Mouse (Mus musculus) adrenal gland, adult (tissue): ENCODE data around the gene Gm20696.
A peak's percentile ranks its signal among the peaks of the same experiment; 100 is the strongest.

Experiments used
- DNase-seq, 2 experiments: peaks; one replicate each; pipeline ENCODE4 v3.0.0; 2022 to 2023; ENCODE audit warnings: low spot score in 1 of 2; ENCODE audit not compliant: inconsistent age in 2 of 2

The Gm20696 gene

DNA sequence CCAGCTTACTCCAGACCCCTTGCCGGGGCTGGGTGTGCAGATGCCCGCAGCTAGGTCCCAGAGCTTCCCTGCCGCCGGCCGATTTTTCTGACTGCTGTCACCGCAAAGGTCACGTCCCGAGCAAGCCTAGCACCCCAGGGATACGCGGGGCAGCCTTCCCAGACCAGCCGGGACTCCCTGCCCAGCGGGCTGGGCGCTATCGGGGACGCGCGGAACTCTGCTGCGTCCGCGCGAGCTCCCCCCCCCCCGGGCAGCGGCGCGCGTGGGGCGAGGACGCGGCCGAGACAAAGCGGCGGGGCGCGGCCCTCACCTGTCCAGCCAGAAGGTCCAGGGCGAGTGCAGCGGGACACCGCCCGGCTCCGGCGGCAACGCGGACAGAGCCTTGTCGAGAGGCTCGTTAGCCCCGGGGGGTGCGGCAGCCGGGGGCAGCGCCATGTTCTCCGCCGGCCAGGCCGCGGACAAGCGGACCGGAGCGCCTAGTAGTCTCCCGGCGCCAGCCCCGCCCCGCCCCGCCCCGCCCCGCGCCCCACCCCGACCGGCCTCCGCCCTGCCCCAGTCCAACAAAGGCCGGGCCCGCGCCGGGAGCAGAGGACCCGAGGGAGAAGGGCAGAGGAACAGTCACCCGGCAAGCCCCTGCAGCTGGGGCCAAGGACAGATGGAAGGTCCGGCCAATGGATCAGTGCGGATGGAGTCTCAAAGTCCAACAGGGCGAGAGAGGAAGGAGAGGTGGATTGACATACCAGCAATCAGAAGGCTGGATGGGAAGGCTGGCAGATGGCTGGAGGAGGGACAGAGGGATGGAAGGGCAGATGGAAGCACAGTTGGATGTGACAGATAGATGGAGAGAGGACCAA, at the start of gene Gm20696, which contains the start of gene Eif4e3:
TSS of gene Gm20696 (minus strand) at position 480 of the 854 bp plus-strand sequence.
TSS of gene Eif4e3 (minus strand) at position 454 of the 854 bp plus-strand sequence.
- DNase-seq, result peak; percentile 65 to 88

DNA sequence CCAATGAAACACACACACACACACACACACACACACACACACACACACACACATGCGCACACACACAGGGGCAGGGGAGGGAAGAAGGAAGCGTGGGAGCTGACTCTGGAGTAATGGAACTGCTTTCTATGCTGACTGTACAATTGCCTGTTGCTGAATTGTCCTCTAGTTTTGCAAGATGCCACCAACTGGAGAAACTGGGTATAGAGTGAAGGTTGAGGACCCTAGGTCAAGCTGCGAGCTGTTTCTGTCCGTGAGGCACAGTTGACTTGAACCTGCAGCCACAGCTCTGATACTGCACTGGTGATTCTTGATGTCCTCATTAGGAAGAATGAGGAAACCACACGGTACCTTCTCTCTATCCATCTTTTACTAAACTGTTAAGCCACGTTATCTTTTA, 49.3 kb upstream of the Gm20696 start:
- no peak for DNase-seq

DNA sequence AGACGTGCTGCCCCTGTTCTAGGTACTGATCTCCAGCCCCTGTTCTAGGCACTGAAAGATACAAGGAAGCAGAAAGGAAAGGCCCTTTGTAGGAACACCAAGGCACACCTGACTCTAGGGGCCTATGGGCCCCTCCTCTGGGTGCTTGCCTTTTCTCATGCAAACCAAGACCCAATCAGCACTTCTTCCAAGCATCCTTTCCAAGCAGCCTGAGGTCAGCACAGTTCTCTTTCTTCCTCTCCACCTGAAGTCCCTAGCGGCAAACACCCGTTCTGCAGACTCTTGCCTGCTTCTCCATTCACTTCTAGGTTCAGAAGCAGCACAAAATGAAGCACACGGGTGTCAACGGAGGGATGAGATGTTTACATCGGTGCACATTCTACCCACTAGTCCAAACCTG, 48.6 kb upstream of the Gm20696 start:
- DNase-seq, result no peak

DNA sequence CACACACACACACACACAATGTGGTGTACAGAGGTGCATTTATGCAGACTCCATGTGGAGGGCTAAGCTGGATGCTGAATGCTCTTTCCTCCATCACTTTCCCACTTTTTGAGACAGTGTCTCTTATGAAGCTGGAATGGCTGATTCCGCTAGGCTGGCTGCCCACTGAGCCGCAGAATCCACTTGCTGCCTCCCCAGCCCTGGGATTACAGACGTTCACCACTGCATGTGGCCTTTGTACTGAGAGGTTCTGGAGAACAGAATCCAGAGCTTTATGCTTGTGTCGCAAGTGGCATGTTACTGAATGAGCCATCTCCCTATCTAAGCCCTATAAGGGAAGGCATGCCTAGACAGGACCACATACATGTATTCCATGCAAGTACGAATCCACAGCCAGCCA, 46.7 kb upstream of the Gm20696 start:
- DNase-seq, result no peak

DNA sequence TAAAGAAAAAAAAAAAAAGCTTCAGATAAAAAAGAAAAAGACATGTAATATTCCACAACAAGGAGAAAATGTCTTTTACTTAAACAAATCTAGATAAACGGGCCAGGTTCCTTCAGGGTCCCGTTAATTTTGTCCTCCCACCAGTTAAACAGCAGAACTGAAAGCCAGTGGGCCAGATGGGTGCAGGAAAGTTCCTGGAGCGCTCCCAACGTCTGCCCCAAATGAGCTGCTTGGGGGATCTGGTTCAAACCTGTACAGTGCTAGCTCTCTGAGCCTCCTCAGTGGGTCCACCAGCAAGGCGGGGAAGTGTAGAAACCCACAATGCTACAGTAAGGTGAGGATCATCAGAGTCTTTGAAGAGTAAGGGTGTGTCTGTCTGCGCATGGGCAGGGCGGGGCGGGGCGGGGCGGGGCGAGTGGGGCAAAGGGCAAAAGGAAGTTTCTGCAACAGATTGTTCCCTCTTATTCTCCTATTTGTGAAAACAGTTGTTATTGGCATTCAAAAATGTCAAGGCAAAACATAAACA, 45.0 kb upstream of the Gm20696 start:
- DNase-seq, result no peak

DNA sequence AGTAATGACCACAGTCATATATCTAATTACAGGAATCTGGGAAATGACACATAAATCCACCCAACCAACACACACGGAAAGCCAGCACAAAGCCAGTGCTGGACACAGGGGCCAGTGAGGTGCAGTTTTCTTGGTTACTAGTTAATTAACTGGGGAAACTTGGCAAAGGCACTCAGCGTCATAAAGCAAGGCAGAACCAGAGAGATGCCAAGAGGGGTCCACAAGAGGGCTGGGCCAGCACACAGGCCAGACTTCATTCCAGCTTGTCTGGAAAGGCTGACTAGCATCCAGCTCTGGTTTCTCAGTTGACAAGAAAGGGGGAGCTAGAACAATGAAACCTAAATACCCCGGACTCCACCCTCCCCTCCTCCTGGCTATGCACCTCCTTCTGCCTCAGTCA, 33.9 kb upstream of the Gm20696 start:
- no peak for DNase-seq

DNA sequence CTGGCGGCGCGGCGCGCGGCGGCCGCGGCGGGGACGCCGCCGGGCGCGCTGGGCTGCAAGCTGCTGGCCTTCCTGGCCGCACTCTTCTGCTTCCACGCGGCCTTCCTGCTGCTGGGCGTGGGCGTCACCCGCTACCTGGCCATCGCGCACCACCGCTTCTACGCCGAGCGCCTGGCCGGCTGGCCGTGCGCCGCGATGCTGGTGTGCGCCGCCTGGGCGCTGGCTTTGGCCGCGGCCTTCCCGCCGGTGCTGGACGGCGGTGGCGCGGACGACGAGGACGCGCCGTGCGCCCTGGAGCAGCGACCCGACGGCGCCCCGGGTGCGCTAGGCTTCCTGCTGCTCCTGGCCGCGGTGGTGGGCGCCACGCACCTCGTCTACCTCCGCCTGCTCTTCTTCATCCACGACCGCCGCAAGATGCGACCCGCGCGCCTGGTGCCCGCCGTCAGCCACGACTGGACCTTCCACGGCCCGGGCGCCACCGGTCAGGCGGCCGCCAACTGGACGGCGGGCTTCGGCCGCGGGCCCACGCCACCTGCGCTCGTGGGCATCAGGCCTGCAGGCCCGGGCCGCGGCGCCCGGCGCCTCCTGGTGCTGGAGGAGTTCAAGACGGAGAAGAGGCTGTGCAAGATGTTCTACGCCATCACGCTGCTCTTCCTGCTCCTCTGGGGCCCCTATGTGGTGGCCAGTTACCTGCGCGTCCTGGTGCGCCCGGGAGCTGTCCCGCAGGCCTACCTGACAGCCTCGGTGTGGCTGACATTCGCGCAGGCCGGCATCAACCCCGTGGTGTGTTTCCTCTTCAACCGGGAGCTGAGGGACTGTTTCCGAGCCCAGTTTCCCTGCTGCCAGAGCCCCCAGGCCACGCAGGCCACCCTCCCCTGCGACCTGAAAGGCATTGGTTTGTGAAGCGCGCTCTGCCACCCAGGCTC, 26.6 kb upstream of the Gm20696 start:
- peak; percentile 23 to 35 for DNase-seq

DNA sequence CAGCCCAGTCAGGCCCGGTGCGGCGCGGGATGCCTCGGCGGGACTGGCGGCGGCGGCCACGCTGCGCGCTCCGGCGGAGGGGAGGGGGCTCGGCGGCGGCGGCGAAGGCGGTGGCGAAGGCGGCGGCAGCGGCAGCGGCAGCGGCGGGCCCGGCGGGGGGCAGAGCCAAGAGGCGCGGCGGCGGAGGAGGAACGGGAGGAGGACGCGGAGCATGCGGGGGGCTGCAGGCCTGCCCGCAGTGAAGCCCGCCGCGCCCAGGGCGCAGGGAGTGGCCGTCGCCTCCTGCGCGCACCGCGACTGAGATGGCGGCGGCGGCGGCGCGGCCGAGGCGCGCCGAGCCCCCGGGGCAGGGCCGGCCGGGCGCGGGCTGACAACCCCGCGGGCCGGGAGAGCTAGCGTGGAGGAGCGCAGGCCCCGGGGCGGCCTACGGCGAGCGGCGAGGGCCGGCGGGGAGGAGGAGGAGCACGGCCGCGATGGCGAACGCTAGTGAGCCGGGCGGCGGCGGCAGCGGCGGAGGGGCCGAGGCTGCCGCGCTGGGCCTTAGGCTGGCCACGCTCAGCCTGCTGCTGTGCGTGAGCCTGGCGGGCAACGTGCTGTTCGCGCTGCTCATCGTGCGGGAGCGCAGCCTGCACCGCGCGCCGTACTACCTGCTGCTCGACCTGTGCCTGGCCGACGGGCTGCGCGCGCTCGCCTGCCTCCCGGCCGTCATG, 25.8 kb upstream of the Gm20696 start, which contains the start of gene Gpr27:
TSS of gene Gpr27 (plus strand) at position 474 of the 710 bp plus-strand sequence.
- DNase-seq, result peak; percentile 11 to 69

DNA sequence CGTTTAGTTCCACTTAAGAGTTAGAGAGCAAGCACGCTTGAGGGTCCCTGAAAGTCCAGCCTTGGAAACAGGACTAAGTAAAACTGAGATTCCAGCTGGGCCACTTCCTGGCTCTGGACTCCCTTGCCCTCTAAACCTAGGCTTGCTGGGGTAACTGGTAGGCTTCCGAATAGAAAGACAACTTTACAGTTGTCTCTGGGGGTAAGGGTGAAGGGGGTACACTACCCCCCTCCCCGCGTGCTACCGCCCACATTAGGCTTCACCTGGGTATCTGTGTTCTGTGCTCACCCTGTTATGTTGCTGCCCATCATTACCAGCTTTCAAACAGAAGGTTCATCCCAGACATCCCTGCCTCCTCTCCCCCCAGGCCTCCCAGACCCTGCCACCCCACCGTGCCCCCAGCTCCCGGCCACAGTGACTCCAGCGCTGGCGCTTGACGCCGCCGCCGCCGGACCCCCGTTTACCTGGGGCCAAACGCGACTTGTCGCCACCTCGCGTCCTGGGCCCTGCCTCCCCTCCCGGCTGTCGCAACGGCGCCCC, 25.1 kb upstream of the Gm20696 start:
- peak in 1 of 2 experiments; percentile 29 for DNase-seq

DNA sequence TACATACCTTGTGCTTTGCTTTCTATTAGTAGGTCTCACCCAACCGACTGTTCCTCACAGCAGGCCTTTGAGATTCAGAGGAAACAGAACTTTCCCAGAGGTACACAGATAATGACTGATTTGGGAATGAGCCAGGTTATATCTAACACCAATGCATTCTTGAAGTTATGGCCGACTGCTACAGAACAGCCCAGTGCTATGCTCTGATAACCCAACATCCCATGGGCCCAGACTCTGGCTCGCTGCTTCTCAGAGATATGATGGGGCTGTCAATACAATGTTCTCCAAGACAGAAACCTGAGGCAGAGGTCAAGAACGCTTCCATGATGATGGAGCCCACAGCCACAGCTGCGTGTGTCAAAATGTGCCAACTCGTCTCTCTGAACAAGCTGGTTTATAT, 21.9 kb upstream of the Gm20696 start:
- DNase-seq, result no peak

DNA sequence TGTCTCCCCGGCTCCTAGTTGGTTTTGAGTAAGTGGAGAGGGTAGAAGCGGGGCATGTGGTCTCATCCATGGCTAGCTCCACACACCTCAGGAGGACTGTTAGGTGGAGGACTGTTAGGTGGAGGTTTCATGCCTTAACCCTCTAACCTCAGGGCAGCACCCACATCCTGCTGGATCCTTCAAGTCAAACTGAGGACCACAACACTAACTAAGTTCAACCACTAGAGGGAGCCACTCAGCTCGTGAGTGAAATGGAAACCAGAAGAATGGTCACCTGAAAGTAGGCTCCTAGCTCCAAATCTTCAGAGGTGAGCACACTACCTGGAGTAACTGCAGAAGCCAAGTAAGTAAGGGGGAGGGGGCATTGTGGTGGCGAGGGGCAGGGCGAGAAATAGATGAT, 18.3 kb upstream of the Gm20696 start:
- DNase-seq, result peak in 1 of 2 experiments; percentile 53

DNA sequence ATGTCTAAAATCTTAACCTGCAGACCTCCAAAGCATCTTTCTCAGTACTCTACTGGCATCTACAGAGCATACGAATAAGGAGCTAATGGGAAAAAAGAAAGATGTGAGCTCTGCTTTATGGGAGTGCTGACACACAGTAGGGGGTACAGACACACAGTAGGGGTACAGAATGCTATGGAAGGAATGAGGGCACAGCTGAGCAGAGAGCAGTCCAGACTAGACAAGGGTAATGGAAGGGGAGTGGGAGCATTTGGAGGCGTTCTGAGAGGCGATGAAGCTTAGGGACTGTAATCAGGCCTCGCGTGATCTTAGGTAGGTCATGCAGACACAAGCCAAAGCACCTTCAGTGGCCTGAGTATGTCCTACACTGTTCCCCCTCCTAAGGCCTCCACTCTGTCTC, 17.4 kb upstream of the Gm20696 start:
- DNase-seq, result no peak

DNA sequence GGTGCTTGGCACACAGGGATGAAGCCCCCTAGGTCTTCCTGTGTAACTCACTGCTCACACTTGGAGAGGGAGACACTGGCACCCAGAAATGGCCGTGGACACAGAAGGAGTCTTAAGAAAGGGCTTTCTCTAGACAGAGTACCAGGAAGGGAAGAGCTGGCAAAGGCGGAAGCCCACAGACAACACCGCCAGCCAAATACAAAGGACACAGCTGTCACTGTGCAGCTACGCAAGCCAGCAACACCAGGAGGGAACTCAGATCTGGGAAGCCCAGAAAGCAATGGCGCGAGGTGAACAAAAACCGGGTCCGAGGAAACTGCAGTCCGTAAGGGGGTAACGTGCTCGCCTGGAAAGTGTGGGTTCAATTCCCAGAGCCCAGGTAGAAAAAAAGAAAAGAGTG, 11.5 kb upstream of the Gm20696 start:
- no peak for DNase-seq

DNA sequence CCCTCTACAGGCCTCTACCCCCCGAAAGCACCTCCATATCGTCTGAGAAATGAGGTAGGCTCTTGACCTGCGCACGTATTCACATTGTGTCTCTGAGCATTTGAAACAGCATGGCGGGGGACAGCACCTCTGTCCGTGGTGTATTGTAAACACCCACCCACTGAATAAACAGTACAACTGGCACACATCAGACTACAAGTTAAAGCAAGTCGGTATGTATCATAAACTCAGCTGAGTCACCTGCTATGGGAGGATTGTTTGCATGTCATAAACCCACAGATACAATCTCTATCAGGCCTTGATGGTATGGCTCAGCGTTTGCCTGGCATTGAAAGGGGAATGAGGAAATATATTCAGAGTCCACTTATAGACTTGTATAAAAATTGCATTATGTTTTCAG, 10.7 kb upstream of the Gm20696 start:
- DNase-seq, result no peak

DNA sequence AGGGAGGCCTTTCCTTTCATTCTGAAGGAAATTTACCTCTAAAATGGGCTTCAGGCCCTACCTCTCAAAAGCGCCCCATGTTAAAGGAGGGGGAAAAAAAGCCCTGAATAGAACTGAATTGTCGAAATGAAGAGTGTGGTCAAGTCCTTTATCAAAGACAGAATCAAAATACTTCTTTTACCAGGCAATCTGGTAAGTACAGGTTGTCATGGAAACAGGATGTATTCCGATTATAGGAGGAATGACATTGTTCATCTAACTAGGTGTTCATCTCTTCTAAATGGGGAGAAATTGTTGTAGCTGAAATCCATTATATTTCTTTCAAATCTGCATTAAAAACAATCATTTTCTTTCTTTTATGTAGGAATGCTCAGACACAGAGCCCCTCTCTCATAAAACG, 7.9 kb upstream of the Gm20696 start:
- no peak for DNase-seq

DNA sequence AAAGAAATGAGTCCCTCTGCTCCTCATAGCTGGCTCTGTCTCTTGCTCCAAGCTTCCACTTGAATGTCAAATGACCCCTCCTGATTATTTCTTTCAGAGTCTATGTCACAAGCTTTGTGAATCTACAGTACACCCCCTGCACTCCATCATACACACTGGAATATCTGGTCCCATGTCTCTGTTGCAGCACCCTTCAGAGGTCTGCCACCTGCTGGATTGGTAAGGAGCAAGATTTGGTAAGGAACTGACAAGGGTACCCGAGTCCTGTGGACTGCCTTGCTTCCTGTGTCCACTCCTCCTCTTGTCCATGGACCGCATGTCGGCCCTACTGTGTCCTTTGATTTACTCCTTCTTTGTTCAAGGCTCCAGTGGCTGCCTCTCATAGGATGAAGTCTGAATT, 5.2 kb upstream of the Gm20696 start:
- DNase-seq, result no peak

DNA sequence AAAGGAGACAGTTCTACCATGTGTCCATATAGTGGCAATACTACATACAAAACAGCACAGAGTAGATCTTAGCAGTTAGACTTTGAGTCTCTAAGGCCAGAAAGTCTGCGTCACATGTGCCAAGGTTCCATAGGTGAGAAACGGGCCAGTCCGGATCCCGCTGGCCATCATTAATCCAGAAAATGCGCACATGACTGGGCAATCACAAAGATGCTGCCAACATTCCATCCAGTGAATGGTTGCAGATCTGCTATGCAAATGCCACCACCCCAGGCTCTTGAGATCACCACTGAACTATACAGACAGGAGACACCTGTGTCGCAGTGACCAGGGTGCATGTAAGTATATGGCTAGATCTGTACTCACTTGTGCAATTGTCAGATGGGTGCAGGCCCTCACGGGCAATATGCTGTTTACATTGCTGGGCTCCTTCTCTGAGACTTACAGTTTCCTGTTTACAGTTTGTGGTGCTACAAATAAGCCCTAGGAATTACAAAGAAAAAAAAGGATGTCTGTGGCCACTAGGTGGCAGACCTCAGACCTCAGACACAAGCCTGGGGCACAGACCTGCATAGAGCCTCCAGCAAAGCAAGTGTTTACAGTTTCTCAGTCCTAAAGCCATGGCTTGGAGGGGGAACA, 4.0 kb upstream of the Gm20696 start:
- DNase-seq, result peak; percentile 46 to 81

DNA sequence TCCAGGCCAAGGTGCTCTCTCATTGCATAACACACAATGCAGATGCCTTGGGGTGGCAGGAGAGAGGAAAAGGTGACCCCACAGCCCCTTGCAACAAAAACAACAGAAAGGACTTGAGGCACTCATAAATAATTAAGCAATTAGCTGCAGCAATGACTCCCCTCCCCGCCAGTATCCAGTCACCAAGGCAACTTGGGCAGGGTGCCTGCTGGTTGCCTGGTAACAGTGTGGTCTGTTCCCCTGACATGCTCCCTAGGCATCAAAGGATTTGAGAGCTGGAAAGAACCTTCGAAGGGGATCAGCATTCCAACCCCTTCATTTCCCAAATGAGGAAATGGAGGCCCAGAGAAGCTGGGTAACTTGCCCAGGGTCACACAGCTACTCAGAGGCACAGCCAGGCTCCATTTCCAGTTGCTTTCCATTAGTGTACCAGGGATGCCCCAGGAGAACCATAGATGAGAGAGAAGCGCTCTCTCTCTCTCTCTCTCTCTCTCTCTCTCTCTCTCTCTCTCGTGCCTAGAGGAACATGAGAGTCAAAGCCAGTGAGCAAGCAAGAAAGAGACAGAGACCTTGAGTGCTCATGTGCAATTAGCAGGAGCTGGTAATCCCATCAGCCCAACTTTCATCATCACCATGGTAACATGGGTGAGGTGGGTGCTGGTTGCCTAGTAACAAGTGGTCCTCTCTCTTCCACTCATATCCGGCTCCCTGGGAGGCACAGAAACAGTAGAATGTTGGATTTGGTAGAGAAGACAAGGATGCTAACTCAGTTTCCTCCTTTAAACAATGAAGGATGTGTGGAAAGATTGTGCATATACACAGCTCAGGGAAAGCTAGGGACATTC, 3.1 kb upstream of the Gm20696 start:
- DNase-seq, result peak in 1 of 2 experiments; percentile 51

DNA sequence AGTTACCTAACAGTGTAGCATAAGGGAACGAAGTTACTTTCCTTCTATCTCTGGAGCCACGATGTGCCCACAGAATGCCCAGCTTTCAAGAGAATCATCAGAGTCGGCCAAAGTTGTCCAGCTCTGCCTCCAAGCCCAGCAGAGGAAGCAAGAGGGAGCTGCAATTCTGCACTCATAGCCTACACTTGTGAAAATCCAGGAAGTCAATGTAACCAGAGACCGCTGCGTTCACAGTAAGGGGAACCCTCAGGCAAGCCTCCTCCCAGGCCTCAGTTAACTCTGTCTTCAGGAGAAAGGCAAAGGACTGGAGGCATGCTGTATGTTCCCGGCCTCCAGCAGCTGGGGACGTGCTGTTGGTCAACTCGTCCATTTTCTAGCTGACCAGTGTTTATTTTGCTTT, 693 bp upstream of the Gm20696 start:
- peak in 1 of 2 experiments; percentile 38 for DNase-seq
